Mouse (Mus musculus) E14TG2a.4 (cell line): ENCODE data around the gene Vac14.

ENCODE experiments used
- CTCF ChIP-seq: conservative IDR thresholded peaks from 2 replicates; pipeline ENCODE4 v1.5.1; 2014; ENCODE audit warnings: low read length
- POU5F1 ChIP-seq: IDR thresholded peaks from 2 replicates; pipeline ENCODE4 v1.6.1; 2014; ENCODE audit warnings: low read length, borderline replicate concordance

DNA sequence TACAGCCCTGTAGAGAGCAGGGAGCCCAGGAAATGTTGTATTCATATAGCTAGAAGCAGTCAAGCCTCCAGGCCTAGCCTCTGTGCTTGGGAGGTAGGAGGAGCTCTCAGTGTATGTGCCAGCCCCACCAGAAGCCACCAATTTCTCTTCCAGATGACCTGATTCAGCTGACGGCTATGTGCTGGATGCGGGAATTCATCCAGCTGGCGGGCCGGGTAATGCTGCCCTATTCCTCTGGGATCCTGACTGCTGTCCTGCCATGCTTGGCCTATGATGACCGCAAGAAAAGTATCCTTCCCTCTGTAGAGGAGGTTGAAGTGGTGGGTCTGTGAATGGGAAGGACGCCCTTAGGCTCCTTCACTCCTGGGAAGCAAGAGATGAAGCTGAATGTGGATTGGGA, 17.8 kb downstream of the Vac14 start:
- TF ChIP-seq CTCF (no peak), POU5F1 (no peak)
